Mouse (Mus musculus) ES-E14 (cell line): ENCODE data around the gene Vdac2.

Experiments used
- CHD2 ChIP-seq: IDR thresholded peaks from 2 replicates; pipeline ENCODE4 v1.6.1; 2014; ENCODE audit warnings: mild to moderate bottlenecking, low read depth, low read length, inconsistent platforms
- HCFC1 ChIP-seq: IDR thresholded peaks from 2 replicates; pipeline ENCODE4 v1.6.1; 2012; ENCODE audit warnings: low read length, inconsistent platforms, borderline replicate concordance; ENCODE audit not compliant: insufficient read depth
- ZNF384 ChIP-seq: IDR thresholded peaks from 2 replicates; pipeline ENCODE4 v1.6.1; 2012; ENCODE audit warnings: low read depth, low read length, inconsistent platforms

DNA sequence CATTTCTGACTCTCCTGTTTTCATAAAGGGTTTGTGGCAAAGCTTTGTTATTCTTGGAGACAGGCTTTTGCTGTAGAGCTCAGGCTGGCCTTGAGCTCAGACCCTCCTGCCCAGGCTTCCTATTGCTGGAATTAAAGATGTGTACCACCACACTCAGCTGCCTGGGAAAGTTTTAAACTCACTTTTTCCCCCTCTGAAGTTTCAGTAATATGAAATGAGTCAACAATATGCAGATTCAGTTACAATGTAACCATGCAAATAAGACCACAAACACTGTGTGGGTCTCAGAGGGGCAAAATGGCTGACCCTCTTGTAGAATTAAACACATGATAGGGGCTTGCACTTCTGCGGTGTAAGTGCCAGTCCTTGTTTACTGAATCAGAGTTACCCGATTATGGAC lies 18.8 kb upstream of the Vdac2 start:
- TF ChIP-seq CHD2 (no peak), ZNF384 (no peak), HCFC1 (no peak)
